Mouse (Mus musculus) spleen, postnatal 14 days (tissue): ENCODE results near the gene Prkag1.

ENCODE experiments used
- DNase-seq, 2 experiments: peaks; one replicate each; pipeline ENCODE4 v3.0.0; 2021 to 2022; ENCODE audit warnings: low spot score in 2 of 2

Gene Prkag1

GRCm38 (mm10) chr15:98830736-98831683 lies at the start of gene Prkag1:
Gene Prkag1, minus strand, starts transcription at chr15:98831521.
- peak; percentile 93 to 95 for DNase-seq

GRCm38 (mm10) chr15:98877331-98877730 lies 46.0 kb upstream of the Prkag1 start:
- peak in 1 of 2 experiments; percentile 68 for DNase-seq

DNA sequence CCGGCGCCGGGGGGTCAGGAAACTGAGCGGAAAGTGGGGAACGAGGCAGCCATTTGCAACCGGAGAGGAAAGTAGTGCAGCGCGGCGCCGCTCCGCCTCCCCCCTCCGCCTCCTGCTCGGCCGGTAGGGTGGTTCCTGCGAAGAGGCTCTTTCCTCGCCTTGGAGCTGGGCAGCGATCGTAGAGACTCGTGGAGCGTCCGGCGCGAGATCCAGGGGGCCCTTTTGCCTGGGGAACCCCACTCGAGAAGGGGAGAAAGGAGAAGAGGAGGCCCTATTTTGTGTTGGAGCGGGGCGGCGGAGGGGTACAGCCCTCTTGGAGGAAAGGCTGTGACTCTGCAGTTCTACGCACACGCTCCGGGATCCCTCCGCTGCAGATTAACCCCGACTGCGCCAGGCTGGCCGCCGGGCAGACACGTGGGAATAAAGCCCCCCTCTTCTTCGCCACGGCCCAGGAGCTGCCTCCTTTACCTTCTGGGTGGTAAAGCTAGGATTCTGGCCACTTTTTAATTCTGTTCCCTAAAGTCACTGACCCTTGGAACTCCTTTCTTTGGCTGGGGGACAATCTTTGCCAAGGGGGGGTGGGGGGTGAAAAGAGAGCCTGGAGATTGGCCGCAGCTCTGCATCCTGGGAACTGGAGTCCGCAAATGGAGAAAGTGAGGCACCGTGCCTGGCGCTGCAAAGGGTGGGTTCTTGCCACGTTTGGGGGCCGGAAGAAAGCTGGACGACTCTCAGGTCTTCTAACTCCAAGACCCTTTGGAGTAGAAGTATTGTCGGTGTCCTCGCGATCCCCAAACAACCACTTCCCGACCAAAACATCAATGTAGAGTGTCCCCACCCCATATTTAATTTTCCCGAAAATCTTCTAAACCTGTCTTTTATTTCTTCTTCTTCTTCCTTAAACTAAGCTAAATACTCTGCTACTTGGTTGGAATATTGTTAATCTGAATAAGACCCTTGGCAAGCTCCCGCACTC lies 40.9 kb upstream of the Prkag1 start:
- DNase-seq: peak; percentile 82 to 84

GRCm38 (mm10) chr15:98871070-98871915 lies 40.0 kb upstream of the Prkag1 start, which contains the start of gene Kmt2d:
Gene Kmt2d, minus strand, starts transcription at chr15:98871204.
- peak in 1 of 2 experiments; percentile 15 for DNase-seq

GRCm38 (mm10) chr15:98870179-98871069 lies 39.1 kb upstream of the Prkag1 start:
- peak in 1 of 2 experiments; percentile 9 for DNase-seq

- DNase-seq: peak in 1 of 2 experiments; percentile 7
These were observed 38.2 kb upstream of the Prkag1 start for GRCm38 (mm10) chr15:98869342-98870178.

GRCm38 (mm10) chr15:98868346-98869063 lies 37.2 kb upstream of the Prkag1 start:
- DNase-seq: no peak

GRCm38 (mm10) chr15:98867321-98867720 lies 36.0 kb upstream of the Prkag1 start:
- DNase-seq: peak; percentile 18 to 55

GRCm38 (mm10) chr15:98866501-98866900 lies 35.2 kb upstream of the Prkag1 start:
- no peak for DNase-seq

GRCm38 (mm10) chr15:98865771-98866170 lies 34.5 kb upstream of the Prkag1 start:
- no peak for DNase-seq

DNA sequence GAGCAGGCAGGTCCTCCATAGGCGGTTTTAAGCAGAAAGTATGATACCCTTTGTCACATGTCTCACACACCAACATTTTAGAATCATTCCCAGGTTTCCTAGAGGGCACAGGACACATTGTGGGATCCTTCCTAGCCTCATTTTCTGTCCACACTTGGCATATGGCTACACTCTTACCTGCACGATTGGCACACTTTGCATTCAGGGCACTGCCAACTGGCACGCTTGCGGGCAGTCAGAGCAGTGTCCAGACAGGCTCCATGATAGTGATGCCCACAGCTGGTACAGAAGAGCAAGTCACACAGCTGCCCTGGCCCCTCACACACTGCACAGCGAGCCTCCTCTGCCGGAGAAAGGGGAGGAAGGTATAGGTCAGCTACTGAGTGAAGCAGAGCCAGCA lies 33.6 kb upstream of the Prkag1 start:
- no peak for DNase-seq

GRCm38 (mm10) chr15:98863451-98863958 lies 32.2 kb upstream of the Prkag1 start:
- DNase-seq: no peak

- DNase-seq: no peak
These were observed 30.5 kb upstream of the Prkag1 start for GRCm38 (mm10) chr15:98861701-98862410.

- DNase-seq: no peak
These were observed 29.6 kb upstream of the Prkag1 start for GRCm38 (mm10) chr15:98860921-98861320.

- no peak for DNase-seq
These were observed 28.2 kb upstream of the Prkag1 start for GRCm38 (mm10) chr15:98859319-98860043.

GRCm38 (mm10) chr15:98854214-98854613 lies 22.9 kb upstream of the Prkag1 start:
- no peak for DNase-seq
